Mouse (Mus musculus) hindbrain, embryonic 14.5 days (tissue): ENCODE results near the gene Vmn1r210. TPM values are rescaled to one million over a fixed set of nuclear protein-coding genes. Genes with fewer than 3 reads are reported as not detected.
"Not testable (repeated sequence)": the region's sequence is repeated elsewhere in the genome, so short reads cannot be mapped to it uniquely, and the experiment has no call there.

Experiments
- ATAC-seq: fragments of 200-750 bp; cut with Nextera tagmentation; 2 replicates; pipeline ENCODE4 v1.8.0; 2017; ENCODE audit warnings: moderate number of reproducible peaks, mild to moderate bottlenecking, moderate TSS enrichment, moderate library complexity; ENCODE audit not compliant: low FRiP score
- DNase-seq: peaks from one replicate; pipeline ENCODE4 v3.0.0-alpha.2; 2015; ENCODE audit warnings: low spot score
- H3K27ac ChIP-seq: fragments of 300-500 bp; sonication (generic); 2 replicates; pipeline ENCODE4 v1.5.1; 2014; ENCODE audit warnings: mild to moderate bottlenecking, moderate library complexity
- H3K27me3 ChIP-seq: fragments of 300-500 bp; sonication (generic); 2 replicates; pipeline ENCODE4 v1.6.1; 2014; ENCODE audit warnings: mild to moderate bottlenecking, low read length, mixed read lengths; ENCODE audit not compliant: control insufficient read depth, insufficient read depth
- H3K36me3 ChIP-seq: fragments of 300-500 bp; sonication (generic); replicated peaks from 2 replicates; pipeline ENCODE4 v1.6.1; 2014; ENCODE audit not compliant: control insufficient read depth, insufficient read depth
- H3K4me1 ChIP-seq: fragments of 300-500 bp; sonication (generic); replicated peaks from 2 replicates; pipeline ENCODE4 v1.6.1; 2014; ENCODE audit warnings: antibody characterized with exemption, low read length, mixed read lengths; ENCODE audit not compliant: control insufficient read depth, insufficient read depth
- H3K4me2 ChIP-seq: fragments of 300-500 bp; sonication (generic); replicated peaks from 2 replicates; pipeline ENCODE4 v1.6.1; 2014; ENCODE audit warnings: mild to moderate bottlenecking, moderate library complexity
- H3K4me3 ChIP-seq: fragments of 300-500 bp; sonication (generic); replicated peaks from 2 replicates; pipeline ENCODE4 v1.5.1; 2014; ENCODE audit warnings: mild to moderate bottlenecking, low read length
- H3K9ac ChIP-seq: fragments of 300-500 bp; sonication (generic); 2 replicates; pipeline ENCODE4 v1.6.1; 2014
- H3K9me3 ChIP-seq: fragments of 300-500 bp; sonication (generic); 2 replicates; pipeline ENCODE4 v1.6.1; 2016; ENCODE audit warnings: low read length; ENCODE audit not compliant: control insufficient read depth
- WGBS: fragments of 180-500 bp; shearing (Covaris S2); extraction: QIAGEN DNeasy Blood & Tissue Kit; methylation state at CpG from one replicate; pipeline ENCODE4 v1.1.7; 2014; 5-methylcytosine and 5-hydroxymethylcytosine counted together
- polyA plus RNA-seq: library from polyadenylated mRNA; unstranded; fragments of >200 nt; fragmentation: Nextera tagmentation; extraction: Ambion mirVana; gene quantifications from 2 replicates; pipeline ENCODE4 v1.2.1, GENCODE M21; 2014

Gene Vmn1r210
- not detected in 2 replicates for polyA plus RNA-seq

DNA sequence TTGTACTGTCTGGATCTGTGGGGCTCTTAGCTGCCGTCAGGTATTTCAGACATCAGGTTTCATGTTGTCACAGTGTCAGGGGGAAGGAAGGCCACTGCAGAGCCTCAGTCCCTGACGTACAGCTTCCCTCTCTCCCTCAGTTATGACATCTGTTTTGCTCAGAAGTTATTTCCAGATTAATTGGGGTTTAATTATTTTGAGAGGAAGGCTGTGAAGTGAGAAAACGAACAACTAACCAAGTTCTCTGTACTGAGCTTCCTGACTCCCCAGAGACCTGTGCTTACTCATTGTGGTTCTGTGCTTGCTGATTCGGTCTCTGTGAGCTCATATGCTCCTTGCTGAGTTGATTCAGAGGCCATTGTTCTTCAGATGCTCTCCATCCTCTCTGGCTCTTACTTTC is at the start of gene Vmn1r210:
TSS of gene Vmn1r210 (minus strand) at position 101 of the 400 bp plus-strand sequence.
- Histone ChIP-seq H3K27me3 (no peaks in the 10 kb centered on the region), H3K9me3 (no peaks in the 10 kb centered on the region), H3K27ac (no peak within 1 kb of the TSS), H3K4me1 (no peaks in the 10 kb centered on the region), H3K4me2 (no peak within 1 kb of the TSS), H3K9ac (no peak within 1 kb of the TSS), H3K36me3 (no peaks in the 10 kb centered on the region), H3K4me3 (no peak within 1 kb of the TSS)
- ATAC-seq (no peak), DNase-seq (no peak)
- 58% methylated on average over 4 of the region's 4 CpGs for WGBS

GRCm38 (mm10) chr13:22879257-22879656 is 48.1 kb upstream of the Vmn1r210 start:
- ATAC-seq (no peak), DNase-seq (no peak)
- Histone ChIP-seq H3K4me3 (no peak overlapping the region), H3K36me3 (no peaks in the 10 kb centered on the region), H3K4me1 (no peaks in the 10 kb centered on the region), H3K4me2 (no peak overlapping the region), H3K9me3 (no peaks in the 10 kb centered on the region), H3K27ac (no peak overlapping the region), H3K9ac (no peak overlapping the region), H3K27me3 (no peaks in the 10 kb centered on the region)
- 100% methylated on average over 1 of the region's 1 CpGs for WGBS

DNA sequence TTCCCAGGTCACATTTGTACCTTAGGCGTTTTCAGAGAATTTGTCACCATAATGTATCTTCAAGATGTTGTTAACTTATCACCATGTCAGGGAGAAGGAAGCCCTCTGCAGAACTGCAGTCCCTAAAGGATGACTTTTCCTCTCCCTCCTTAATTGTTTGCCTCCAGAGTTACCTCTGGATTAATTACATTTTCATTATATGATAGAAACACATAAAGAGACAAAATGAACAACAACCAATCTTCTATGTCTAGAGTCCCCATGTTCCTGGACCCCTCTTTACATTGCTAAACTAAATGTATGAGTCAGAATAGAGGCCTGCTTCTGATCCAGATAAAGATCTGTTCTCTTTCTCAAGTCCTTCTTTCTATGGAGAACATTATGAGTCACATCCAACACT is 26.3 kb upstream of the Vmn1r210 start, which contains the start of gene Vmn1r211:
TSS of gene Vmn1r211 (minus strand) at position 101 of the 400 bp plus-strand sequence.
- ATAC-seq (no peak), DNase-seq (no peak)
- H3K4me3 ChIP-seq = no peak within 1 kb of the TSS
- no peaks in the 10 kb centered on the region for H3K4me1 ChIP-seq
- WGBS = 74% methylated on average over 1 of the region's 1 CpGs
- no peaks in the 10 kb centered on the region for H3K27me3 ChIP-seq
- H3K9me3 ChIP-seq = no peaks in the 10 kb centered on the region
- no peak within 1 kb of the TSS for H3K4me2 ChIP-seq
- H3K36me3 ChIP-seq = no peaks in the 10 kb centered on the region
- no peak within 1 kb of the TSS for H3K27ac ChIP-seq
- H3K9ac ChIP-seq = no peak within 1 kb of the TSS

GRCm38 (mm10) chr13:22854760-22855159 is 23.6 kb upstream of the Vmn1r210 start:
- no peak overlapping the region for H3K9ac ChIP-seq
- no peak overlapping the region for H3K4me3 ChIP-seq
- H3K9me3 ChIP-seq = no peaks in the 10 kb centered on the region
- no peaks in the 10 kb centered on the region for H3K36me3 ChIP-seq
- H3K4me2 ChIP-seq = no peak overlapping the region
- ATAC-seq (no peak), DNase-seq (no peak)
- H3K4me1 ChIP-seq = no peaks in the 10 kb centered on the region
- no peak overlapping the region for H3K27ac ChIP-seq
- no peaks in the 10 kb centered on the region for H3K27me3 ChIP-seq
- WGBS = 78% methylated on average over 4 of the region's 4 CpGs

- Histone ChIP-seq H3K4me3 (no peak overlapping the region), H3K4me2 (no peak overlapping the region), H3K36me3 (no peaks in the 10 kb centered on the region), H3K27me3 (no peaks in the 10 kb centered on the region), H3K27ac (no peak overlapping the region), H3K4me1 (no peaks in the 10 kb centered on the region), H3K9ac (no peak overlapping the region), H3K9me3 (no peaks in the 10 kb centered on the region)
- whole genome bisulfite sequencing = 91% methylated on average over 1 of the region's 1 CpGs
- ATAC-seq (no peak), DNase-seq (no peak)
These were observed 15.7 kb upstream of the Vmn1r210 start for GRCm38 (mm10) chr13:22846798-22847197.

DNA sequence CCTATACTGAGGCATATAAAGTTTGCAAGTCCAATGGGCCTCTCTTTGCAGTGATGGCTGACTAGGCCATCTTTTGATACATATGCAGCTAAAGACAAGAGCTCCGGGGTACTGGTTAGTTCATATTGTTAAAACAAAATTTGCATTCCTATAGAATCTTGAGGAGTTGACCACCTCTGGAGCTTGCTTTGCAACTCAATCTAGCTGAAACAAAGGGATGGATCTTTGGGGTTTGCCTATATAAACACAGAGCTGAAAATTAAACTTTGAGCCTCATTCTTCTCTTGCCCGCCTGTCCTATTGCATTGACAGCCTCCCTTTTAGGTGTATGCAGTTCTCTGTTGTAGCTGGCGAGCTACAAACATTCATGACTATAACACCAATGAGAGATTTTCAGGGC is 13.2 kb upstream of the Vmn1r210 start:
- not testable (repeated sequence) for H3K27me3 ChIP-seq, H3K36me3 ChIP-seq, H3K4me2 ChIP-seq, ATAC-seq, H3K4me1 ChIP-seq, H3K9ac ChIP-seq, H3K9me3 ChIP-seq, DNase-seq, H3K27ac ChIP-seq, H3K4me3 ChIP-seq
- WGBS = 31% methylated on average over 3 of the region's 3 CpGs

DNA sequence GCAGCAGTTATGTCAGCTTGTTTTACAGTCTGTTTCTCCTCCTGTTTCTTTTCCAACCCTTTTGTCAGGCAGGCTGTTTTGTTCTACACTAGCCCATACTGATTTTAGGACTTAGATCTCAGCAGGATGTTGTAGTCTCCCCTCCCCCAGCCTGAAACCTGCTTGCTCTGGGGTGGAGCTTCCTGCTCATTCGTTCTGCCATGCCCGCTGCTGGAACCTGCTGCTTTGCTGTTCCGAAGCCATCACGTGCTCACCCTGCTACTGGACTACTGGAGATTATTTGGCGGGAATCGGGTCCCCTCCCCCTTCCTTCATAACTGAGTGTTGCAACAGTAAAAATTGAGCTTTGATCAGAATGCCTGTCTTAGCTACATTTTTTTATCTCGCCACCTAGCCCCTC is 1.8 kb downstream of the Vmn1r210 start:
- H3K36me3 ChIP-seq, H3K9me3 ChIP-seq, H3K4me1 ChIP-seq, DNase-seq, H3K4me2 ChIP-seq, H3K27me3 ChIP-seq, H3K27ac ChIP-seq, H3K9ac ChIP-seq, ATAC-seq, H3K4me3 ChIP-seq: not testable (repeated sequence)
- 39% methylated on average over 7 of the region's 7 CpGs for WGBS

DNA sequence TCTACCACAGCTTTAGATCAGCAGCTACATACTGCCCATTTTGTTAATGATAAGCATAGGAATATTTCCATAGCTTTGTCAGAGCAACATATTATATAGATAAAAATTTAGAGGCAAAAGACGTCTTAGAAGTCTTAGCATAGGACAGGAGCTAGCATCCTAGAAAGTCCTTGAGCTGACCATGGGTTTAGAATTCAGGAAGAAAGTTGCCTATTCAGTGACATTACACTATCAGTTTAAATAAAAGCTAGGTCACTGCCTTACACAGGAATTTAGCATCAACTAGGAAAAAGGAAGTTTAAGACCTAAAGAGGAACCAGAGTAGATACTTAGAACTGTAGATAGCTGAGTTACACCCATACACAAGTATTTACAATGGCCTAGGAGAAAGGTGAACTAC is 9.5 kb downstream of the Vmn1r210 start:
- H3K4me3 ChIP-seq, DNase-seq, H3K36me3 ChIP-seq, H3K27ac ChIP-seq, H3K27me3 ChIP-seq, H3K4me2 ChIP-seq, H3K9ac ChIP-seq, H3K4me1 ChIP-seq, H3K9me3 ChIP-seq, ATAC-seq: not testable (repeated sequence)
- 84% methylated on average over 1 of the region's 1 CpGs for WGBS

DNA sequence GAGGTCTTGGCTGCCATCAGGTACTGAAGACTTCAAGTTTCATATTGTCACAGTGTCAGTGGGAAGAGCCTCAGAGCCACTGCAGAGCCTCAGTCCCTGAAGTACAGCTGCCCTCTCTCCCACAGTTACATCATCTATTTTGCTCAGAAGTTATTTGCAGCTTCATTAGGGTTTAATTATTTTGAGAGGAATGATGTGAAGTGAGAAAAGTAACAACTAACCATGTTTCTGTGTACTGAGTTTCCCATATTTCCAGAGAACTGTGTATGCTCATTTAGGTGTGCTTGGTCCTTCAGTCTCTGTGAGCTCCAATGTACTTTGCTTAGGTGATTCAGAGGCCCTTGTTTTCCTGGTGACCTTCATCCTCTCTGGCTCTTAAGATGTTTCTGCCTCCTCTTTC is 21.6 kb downstream of the Vmn1r210 start, which contains the start of gene Vmn1r209:
TSS of gene Vmn1r209 (minus strand) at position 101 of the 400 bp plus-strand sequence.
- H3K36me3 ChIP-seq, ATAC-seq, H3K4me2 ChIP-seq, DNase-seq, H3K9ac ChIP-seq, H3K4me1 ChIP-seq, H3K27me3 ChIP-seq, H3K4me3 ChIP-seq, H3K27ac ChIP-seq, H3K9me3 ChIP-seq: not testable (repeated sequence)

DNA sequence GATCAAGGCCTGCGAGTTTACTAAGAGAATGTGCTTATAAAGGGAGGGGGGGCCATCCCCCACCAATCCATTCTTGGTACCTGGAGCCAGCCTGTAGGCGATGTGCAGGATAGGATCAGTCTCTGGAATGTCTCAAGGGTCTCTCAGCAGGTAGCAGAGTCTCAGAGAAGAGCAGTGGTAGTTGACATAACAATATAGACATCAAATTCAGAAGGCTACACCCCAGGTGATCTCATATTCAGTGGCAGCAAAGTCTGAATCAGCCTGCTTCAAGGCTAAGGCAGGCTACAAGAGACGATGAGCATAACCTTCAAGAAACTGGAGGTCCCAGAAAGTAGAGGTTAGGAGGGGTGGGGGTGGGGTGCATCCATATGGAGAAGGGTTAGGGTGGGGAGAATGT is 43.1 kb downstream of the Vmn1r210 start:
- ATAC-seq, DNase-seq, H3K36me3 ChIP-seq, H3K9ac ChIP-seq, H3K4me2 ChIP-seq, H3K27me3 ChIP-seq, H3K9me3 ChIP-seq, H3K4me3 ChIP-seq, H3K27ac ChIP-seq, H3K4me1 ChIP-seq: not testable (repeated sequence)
- WGBS = 80% methylated on average over 3 of the region's 3 CpGs
